Mouse (Mus musculus): ENCODE data around the gene Dnajc11.

GRCm38 (mm10) chr4:151960513-151960854, 27.0 kb downstream of the Dnajc11 start:
- peak; percentile 11; the same call in 1 of the 2 replicates for TF ChIP-seq CTCF (IDR thresholded peaks at IDR 0.05; ENCODE audit: low read depth)
- peak; percentile 92 for TF ChIP-seq EP300 (IDR thresholded peaks at IDR 0.05; ENCODE audit: low read depth)

Measured in liver, postnatal 0 days (tissue).